Mouse (Mus musculus): Measurements from ENCODE around the gene 2010111I01Rik.

DNA sequence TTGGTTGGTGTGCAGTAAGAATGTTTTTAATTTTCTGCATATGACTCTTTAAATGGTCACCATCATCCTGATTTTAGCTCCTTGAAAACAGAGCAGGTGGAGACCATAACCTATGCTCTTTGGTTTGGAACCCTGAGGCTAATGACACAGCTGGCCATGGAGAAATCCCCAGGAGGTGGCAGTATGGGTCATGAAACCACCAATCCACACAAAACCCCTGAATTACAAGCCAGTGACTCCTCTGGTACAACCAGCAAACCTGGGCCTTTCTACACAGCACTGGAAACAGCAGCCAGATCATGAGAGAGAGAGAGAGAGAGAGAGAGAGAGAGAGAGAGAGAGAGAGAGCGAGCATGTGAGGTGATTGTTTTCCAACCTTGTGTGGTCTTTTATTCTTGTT, 38.2 kb upstream of the 2010111I01Rik start:
- peak; percentile 6; the same call in 1 of the 2 replicates for TF ChIP-seq CTCF (IDR thresholded peaks at IDR 0.05; ENCODE audit: borderline replicate concordance, insufficient read depth, low read length)
- TF ChIP-seq POLR2A (IDR thresholded peaks at IDR 0.05; ENCODE audit: low read depth, low read length): no peak

Data from embryonic fibroblast, embryonic 13.5 days (primary cell).